Mouse (Mus musculus) embryonic facial prominence, embryonic 12.5 days (tissue): ENCODE measurements around the gene Sec14l2. TPM values are rescaled to one million over a fixed set of nuclear protein-coding genes. Genes with fewer than 3 reads are reported as not detected.
"Not testable (repeated sequence)": the region's sequence is repeated elsewhere in the genome, so short reads cannot be mapped to it uniquely, and the experiment has no call there.

Experiments used
- ATAC-seq: fragments of 200-750 bp; cut with Nextera tagmentation; 2 replicates; pipeline ENCODE4 v1.8.0; 2017; ENCODE audit not compliant: insufficient number of reproducible peaks, insufficient read depth, low FRiP score, low TSS enrichment
- H3K27ac ChIP-seq: fragments of 300-500 bp; sonication (generic); 2 replicates; pipeline ENCODE4 v1.5.1; 2016; ENCODE audit warnings: mild to moderate bottlenecking
- H3K27me3 ChIP-seq: fragments of 300-500 bp; sonication (generic); 2 replicates; pipeline ENCODE4 v1.6.1; 2016; ENCODE audit warnings: mild to moderate bottlenecking, moderate library complexity
- H3K36me3 ChIP-seq: fragments of 300-500 bp; sonication (generic); 2 replicates; pipeline ENCODE4 v1.6.1; 2016; ENCODE audit warnings: mild to moderate bottlenecking
- H3K4me1 ChIP-seq: fragments of 300-500 bp; sonication (generic); 2 replicates; pipeline ENCODE4 v1.6.1; 2016
- H3K4me2 ChIP-seq: fragments of 300-500 bp; sonication (generic); replicated peaks from 2 replicates; pipeline ENCODE4 v1.6.1; 2016; ENCODE audit warnings: mild to moderate bottlenecking, moderate library complexity
- H3K4me3 ChIP-seq: fragments of 300-500 bp; sonication (generic); 2 replicates; pipeline ENCODE4 v1.5.1; 2016; ENCODE audit warnings: mild to moderate bottlenecking
- H3K9ac ChIP-seq: fragments of 300-500 bp; sonication (generic); 2 replicates; pipeline ENCODE4 v1.6.1; 2016; ENCODE audit warnings: mild to moderate bottlenecking, moderate library complexity
- H3K9me3 ChIP-seq: fragments of 300-500 bp; sonication (generic); 2 replicates; pipeline ENCODE4 v1.6.1; 2016; ENCODE audit warnings: mild to moderate bottlenecking, moderate library complexity
- WGBS: fragments of 180-500 bp; shearing (Covaris S2); methylation state at CpG from one replicate; pipeline ENCODE4 v1.1.7; 2016; 5-methylcytosine and 5-hydroxymethylcytosine counted together
- polyA plus RNA-seq: library from polyadenylated mRNA; unstranded; fragments of >200 nt; fragmentation: Nextera tagmentation; extraction: Ambion mirVana; gene quantifications from 2 replicates; pipeline ENCODE4 v1.2.1, GENCODE M21; 2016

Sec14l2 gene
- polyA plus RNA-seq, 1 experiment from 2014 or later: 2.0 TPM

DNA sequence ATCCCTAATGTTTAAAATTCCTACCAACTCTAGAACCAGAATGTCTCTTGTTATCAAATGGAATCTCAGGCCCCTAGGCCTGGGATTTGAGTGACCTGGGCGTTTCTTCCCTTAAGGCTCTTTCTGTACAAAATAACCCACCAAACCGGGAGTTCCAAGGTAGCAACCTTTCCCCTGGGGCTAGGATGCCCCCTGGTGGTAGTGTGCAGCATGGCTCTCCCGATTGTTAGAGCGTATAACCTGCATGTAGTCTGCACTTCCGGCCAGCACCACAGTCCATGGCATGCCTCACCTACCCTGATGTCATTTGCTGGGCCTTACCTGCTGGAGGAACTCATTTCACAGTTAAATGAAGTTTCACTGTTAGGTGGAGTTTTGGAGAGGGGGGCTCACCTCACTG lies 707 bp upstream of the Sec14l2 start:
- 0 out of 2 replicates have a peak, but pooled peaks cover under 1% of the 10 kb centered on the region for H3K4me1 ChIP-seq
- no peak overlapping the region for H3K9ac ChIP-seq
- H3K36me3 ChIP-seq: no peaks in the 10 kb centered on the region
- no peak overlapping the region for H3K4me3 ChIP-seq
- H3K9me3 ChIP-seq: 0 out of 2 replicates have a peak, but pooled peaks cover 6% of the 10 kb centered on the region
- no peak overlapping the region for H3K27ac ChIP-seq
- 58% methylated on average over 5 of the region's 5 CpGs for WGBS
- H3K4me2 ChIP-seq: no peak overlapping the region
- peaks cover 6% of the 10 kb centered on the region for H3K27me3 ChIP-seq
- ATAC-seq: no peak

DNA sequence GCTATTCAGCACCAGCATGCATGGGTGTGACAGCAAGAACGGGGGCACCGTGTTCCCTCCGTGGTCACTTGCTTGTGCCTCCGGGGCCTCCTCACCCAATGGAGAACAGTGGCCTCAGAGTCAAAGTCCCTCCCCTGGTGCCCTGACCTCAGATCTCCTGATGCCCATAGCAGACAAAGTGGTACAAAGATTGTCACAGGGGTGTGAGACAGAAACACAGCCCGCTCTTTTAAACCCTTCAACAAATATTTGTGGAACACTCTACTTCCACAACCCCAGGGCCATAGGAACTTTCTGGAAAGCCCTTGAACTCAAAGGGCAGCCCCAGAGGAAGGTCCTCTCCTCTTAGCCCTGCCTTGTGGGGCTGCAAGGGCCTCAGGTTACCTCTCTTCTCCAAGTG lies 989 bp downstream of the Sec14l2 start:
- peaks cover 14% of the 10 kb centered on the region; the same call in 1 of the 2 replicates for H3K4me1 ChIP-seq
- 76% methylated on average over 5 of the region's 5 CpGs for WGBS
- H3K36me3 ChIP-seq: no peaks in the 10 kb centered on the region
- peaks cover 13% of the 10 kb centered on the region for H3K27me3 ChIP-seq
- 0 out of 2 replicates have a peak, but pooled peaks cover 6% of the 10 kb centered on the region for H3K9me3 ChIP-seq
- no peak for ATAC-seq
- no peak overlapping the region for H3K4me2 ChIP-seq
- H3K27ac ChIP-seq: no peak overlapping the region
- no peak overlapping the region for H3K4me3 ChIP-seq
- H3K9ac ChIP-seq: no peak overlapping the region

DNA sequence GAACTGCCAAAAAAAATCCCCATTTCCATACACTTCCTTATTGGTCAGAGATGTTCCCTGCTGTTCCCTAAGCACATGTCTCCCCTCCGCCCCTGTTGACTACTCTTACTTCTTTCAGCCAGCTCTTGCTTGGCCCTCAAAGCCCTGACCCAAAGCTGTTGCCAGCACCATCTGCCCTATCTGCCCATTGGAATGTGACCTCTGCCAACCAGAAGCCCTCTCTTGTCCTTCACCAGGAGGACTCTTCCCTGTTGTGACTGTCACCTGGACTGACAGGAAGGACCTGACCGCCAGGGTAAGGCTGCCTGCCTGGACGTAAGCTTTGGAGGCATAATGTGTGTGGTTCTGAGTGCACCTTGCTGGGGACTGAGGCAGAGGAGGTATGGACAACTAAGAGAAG lies 1.5 kb downstream of the Sec14l2 start:
- Histone ChIP-seq H3K4me1 (peaks cover 17% of the 10 kb centered on the region; the same call in 1 of the 2 replicates), H3K4me3 (no peak overlapping the region), H3K4me2 (no peak overlapping the region), H3K27me3 (peaks cover 13% of the 10 kb centered on the region), H3K9me3 (0 out of 2 replicates have a peak, but pooled peaks cover 5% of the 10 kb centered on the region), H3K9ac (no peak overlapping the region), H3K27ac (no peak overlapping the region), H3K36me3 (no peaks in the 10 kb centered on the region)
- 82% methylated on average over 3 of the region's 3 CpGs for WGBS
- no peak for ATAC-seq

DNA sequence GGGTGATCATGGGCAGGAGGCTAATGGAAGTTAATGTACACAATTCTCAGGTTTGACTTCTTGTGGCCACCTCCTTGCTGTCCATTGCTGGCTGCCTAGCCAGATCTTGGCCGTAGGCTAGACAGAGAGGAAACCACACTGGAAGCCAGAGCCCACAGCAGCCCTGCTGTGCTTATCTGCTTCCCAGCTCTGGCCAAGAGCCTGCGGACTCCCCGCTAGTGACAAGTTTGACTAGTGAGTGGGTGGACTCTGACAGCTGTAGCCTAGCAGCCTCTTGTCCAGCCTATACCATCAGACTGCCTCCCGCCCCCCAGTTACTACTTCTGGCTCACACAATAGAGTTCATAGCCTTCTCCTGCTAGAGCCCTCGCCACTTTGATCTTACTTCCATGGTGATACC lies 3.6 kb downstream of the Sec14l2 start:
- Histone ChIP-seq H3K9ac (no peak overlapping the region), H3K27ac (no peak overlapping the region), H3K4me3 (no peak overlapping the region), H3K27me3 (peaks cover 13% of the 10 kb centered on the region), H3K4me2 (no peak overlapping the region), H3K4me1 (peaks cover 17% of the 10 kb centered on the region; the same call in 1 of the 2 replicates), H3K9me3 (0 out of 2 replicates have a peak, but pooled peaks cover 2% of the 10 kb centered on the region), H3K36me3 (no peaks in the 10 kb centered on the region)
- ATAC-seq: no peak
- WGBS: 86% methylated on average over 5 of the region's 5 CpGs

DNA sequence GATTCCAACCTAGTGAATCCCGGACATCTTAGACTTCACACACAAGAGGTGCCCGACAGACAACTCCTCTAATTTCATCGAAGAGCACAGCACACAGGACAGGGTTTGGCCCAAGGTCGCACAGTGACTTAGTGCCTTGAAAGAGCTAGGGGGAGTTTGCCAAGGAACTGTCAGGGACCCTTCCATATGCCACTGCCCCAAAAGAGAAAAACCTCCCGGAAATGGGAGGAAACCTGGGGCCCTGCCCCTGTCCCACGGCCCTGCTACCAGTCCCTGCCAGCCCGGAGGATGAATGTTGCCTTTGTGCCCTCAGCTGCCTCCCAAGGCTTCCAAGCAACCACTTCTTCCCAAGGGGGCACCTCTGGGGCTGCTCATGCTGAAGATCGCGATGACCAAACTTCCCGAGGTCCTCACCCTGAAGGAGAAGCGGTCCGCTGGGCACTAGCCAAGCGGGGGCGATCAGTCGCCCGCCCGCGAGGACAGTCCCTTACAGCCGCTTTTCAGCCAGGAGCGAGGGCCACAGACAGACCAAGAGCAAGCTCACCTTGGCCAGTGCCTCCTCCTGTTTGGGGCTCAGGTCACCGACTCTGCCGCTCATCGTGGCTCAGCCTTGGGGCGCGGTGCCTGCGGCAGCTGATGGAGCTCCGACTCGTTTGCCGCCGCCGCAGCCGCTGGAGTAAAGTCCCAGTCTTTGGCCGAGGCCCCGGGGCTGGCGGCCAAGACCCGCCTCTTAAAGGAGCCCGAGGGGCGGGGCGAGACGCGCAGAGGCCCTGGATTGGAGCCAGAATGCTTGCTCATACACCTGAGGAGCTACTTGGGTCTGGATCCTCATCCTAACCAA lies 4.9 kb downstream of the Sec14l2 start:
- no peak overlapping the region for H3K27ac ChIP-seq
- 0 out of 2 replicates have a peak, but pooled peaks have one; percentile 39 for ATAC-seq
- 4% methylated on average over 41 of the region's 41 CpGs for WGBS
- H3K9me3 ChIP-seq: no peaks in the 10 kb centered on the region
- H3K4me2 ChIP-seq: peak overlapping the region; percentile 85
- H3K27me3 ChIP-seq: peaks cover 13% of the 10 kb centered on the region
- peaks cover 17% of the 10 kb centered on the region; the same call in 1 of the 2 replicates for H3K4me1 ChIP-seq
- no peaks in the 10 kb centered on the region for H3K36me3 ChIP-seq
- H3K4me3 ChIP-seq: peak overlapping the region; percentile 53
- peak overlapping the region; percentile 62 for H3K9ac ChIP-seq

DNA sequence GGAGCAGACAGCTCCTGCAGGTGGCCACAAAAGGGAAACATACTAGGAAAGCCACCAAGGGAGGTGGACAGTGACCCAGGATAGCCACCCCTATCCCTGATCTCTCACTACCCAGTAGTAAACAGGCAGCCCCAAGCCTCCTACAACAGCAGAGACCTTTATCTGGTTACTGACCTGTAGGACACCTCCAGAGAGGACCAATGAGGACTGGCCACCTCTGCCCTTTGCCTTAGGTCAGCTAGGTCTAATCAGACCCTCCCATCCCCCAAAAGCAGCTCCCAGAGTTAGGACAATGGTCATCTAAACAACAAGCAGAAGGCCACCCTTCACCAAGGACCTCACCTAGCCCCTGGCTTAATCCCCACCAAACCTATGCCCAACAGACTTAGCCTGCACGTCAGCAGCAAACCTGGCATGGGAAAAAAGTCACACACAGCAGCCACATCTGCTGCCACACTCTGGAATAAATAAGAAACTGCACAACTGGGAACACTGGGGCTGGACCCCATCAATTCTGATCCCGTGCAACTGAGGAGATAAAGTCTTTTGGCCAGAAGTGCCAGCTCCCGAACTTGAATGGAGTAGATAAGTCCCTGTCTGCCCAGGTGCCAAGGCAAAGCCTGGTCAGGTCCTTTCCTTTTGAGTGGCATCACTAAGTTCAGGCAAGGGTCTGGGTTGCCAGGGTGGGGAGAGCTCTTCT lies 5.7 kb downstream of the Sec14l2 start:
- no peak for ATAC-seq
- Histone ChIP-seq H3K27ac (no peak overlapping the region), H3K4me1 (peaks cover 17% of the 10 kb centered on the region; the same call in 1 of the 2 replicates), H3K9ac (peak overlapping the region; percentile 62), H3K4me2 (peak overlapping the region; percentile 85), H3K36me3 (no peaks in the 10 kb centered on the region), H3K27me3 (peaks cover 13% of the 10 kb centered on the region), H3K9me3 (no peaks in the 10 kb centered on the region), H3K4me3 (peak overlapping the region; percentile 53)
- WGBS: 30% methylated on average over 3 of the region's 3 CpGs

DNA sequence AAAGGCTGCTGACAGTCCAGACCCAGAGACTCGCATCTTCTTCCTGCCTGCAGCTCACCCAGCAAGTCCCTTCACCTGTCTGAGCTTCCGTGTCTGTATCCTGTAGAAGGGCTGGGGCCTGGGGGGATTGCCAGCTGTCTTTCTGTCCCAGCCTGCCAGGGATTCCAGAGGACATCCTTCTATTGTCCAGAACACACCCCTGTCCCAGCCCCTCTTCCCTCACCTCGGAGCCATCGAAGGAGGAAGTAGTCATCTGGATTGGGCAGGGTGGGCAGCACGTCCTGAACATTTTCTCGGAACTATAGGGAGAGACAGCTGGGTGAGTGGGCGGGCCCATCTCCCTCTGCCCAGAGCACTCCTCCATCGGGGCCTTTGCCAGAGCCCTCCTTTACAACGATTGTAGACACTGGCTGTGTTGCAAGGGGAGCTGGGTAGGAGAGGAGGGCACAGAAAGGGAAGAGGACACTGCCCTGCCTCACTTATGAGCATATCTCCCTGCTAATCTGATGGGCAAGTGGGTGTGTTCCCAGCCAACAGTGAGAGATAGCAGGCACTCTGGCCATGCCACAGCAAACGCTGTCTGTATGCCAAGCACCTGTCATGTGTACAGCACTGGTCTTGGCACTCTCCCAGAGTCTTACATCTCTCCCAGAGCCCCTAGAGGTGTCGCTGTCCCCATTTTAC lies 6.6 kb downstream of the Sec14l2 start:
- H3K9me3 ChIP-seq: no peaks in the 10 kb centered on the region
- H3K4me1 ChIP-seq: peaks cover 17% of the 10 kb centered on the region; the same call in 1 of the 2 replicates
- H3K4me2 ChIP-seq: no peak overlapping the region
- H3K36me3 ChIP-seq: no peaks in the 10 kb centered on the region
- H3K4me3 ChIP-seq: no peak overlapping the region
- H3K9ac ChIP-seq: no peak overlapping the region
- WGBS: 59% methylated on average over 11 of the region's 11 CpGs
- peaks cover 13% of the 10 kb centered on the region for H3K27me3 ChIP-seq
- no peak overlapping the region for H3K27ac ChIP-seq
- no peak for ATAC-seq

DNA sequence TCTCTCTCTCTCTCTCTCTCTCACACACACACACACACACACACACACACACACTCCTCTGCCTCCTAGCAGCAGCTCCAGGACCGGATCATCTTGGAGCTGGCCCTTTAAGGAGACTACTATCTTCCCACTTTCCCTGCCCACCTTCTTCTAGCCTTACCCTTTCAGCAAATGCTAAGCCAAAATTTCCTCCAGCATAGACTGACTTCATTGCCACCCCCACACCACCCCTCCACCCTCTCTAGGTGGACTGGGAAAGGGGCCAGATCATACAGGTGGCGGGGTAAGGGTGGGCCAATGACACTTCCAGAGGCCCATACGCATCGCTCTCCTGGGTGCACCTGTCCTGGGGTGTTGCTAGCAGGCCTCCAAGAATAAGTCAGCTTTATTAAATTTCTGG lies 7.8 kb downstream of the Sec14l2 start:
- Histone ChIP-seq H3K9ac (no peak overlapping the region), H3K4me3 (no peak overlapping the region), H3K4me2 (no peak overlapping the region), H3K36me3 (no peaks in the 10 kb centered on the region), H3K9me3 (no peaks in the 10 kb centered on the region), H3K4me1 (peaks cover 17% of the 10 kb centered on the region; the same call in 1 of the 2 replicates), H3K27me3 (peaks cover 13% of the 10 kb centered on the region), H3K27ac (no peak overlapping the region)
- no peak for ATAC-seq
- 87% methylated on average over 4 of the region's 4 CpGs for WGBS

DNA sequence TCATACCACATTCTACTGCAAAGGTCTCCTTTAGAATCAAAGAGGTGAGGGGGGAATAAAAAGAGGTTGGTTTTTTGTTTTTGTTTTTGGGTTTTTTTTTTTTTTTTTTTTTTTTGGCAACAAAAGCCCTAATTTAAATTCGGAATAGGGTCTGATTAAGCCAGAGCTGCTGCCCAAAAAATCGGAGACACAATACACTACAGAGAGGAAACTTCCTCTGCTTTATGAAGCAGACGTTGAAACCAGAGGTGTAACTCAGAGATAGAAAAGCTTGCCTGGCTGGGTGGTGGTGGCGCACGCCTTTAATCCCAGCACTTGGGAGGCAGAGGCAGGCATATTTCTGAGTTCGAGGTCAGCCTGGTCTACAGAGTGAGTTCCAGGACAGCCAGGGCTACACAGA lies 8.7 kb downstream of the Sec14l2 start:
- H3K36me3 ChIP-seq, H3K4me2 ChIP-seq, H3K9me3 ChIP-seq, H3K9ac ChIP-seq, ATAC-seq, H3K4me3 ChIP-seq, H3K27ac ChIP-seq: not testable (repeated sequence)
- peaks cover 10% of the 10 kb centered on the region for H3K27me3 ChIP-seq
- peaks cover 17% of the 10 kb centered on the region; the same call in 1 of the 2 replicates for H3K4me1 ChIP-seq
- WGBS: 81% methylated on average over 6 of the region's 6 CpGs

DNA sequence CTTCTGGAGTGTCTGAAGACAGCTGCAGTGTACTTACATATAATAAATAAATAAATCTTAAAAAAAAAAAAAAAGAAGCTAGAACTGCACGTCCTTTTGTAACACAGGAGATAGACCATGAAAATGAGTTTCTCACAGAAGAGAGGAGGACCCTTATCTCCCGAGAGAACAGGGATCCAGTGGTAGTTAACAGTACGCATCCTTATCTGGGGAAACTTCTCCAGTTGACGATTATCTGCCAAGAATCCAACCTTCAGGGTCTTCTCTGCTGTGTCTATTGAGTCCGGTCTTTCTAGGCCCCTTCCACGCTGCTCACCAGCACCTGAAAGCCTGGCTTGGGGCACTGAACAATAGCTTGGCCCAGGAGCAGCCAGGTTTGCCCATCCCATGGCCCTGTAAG lies 9.2 kb downstream of the Sec14l2 start:
- H3K4me2 ChIP-seq: no peak overlapping the region
- no peak overlapping the region for H3K9ac ChIP-seq
- no peak overlapping the region for H3K4me3 ChIP-seq
- 79% methylated on average over 6 of the region's 6 CpGs for WGBS
- no peaks in the 10 kb centered on the region for H3K36me3 ChIP-seq
- H3K27me3 ChIP-seq: peaks cover 7% of the 10 kb centered on the region
- peaks cover 17% of the 10 kb centered on the region; the same call in 1 of the 2 replicates for H3K4me1 ChIP-seq
- no peak for ATAC-seq
- H3K9me3 ChIP-seq: no peaks in the 10 kb centered on the region
- no peak overlapping the region for H3K27ac ChIP-seq

DNA sequence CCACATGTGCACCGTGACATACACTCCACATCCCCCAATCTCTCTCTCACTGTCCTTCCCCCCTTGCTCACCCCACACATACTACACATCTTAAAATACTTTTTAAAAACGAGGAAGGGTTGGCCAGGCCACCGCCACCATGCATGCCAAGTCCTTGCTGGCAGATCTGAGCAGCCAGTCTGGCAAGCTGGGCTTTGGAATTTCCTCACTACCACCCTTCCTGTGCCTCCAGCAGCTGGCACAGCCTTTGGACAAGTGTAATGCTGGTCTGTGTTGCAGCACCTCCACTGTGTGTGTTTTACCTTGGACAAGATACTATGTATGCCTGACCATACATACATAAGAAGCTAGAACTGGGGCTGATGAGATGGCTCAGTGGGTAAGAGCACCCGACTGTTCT lies 9.7 kb downstream of the Sec14l2 start:
- no peaks in the 10 kb centered on the region for H3K9me3 ChIP-seq
- H3K4me3 ChIP-seq: no peak overlapping the region
- no peak overlapping the region for H3K9ac ChIP-seq
- no peak overlapping the region for H3K4me2 ChIP-seq
- H3K27ac ChIP-seq: no peak overlapping the region
- H3K4me1 ChIP-seq: peaks cover 13% of the 10 kb centered on the region; the same call in 1 of the 2 replicates
- ATAC-seq: no peak
- peaks cover 7% of the 10 kb centered on the region for H3K27me3 ChIP-seq
- no peaks in the 10 kb centered on the region for H3K36me3 ChIP-seq
- 83% methylated on average over 4 of the region's 4 CpGs for WGBS
